Comparison of ENCODE assay signal across 7 mouse cellular contexts in genomic region chr7:30589435-30590301, GRCm38 (mm10). TPM values are rescaled to one million over a fixed set of nuclear protein-coding genes. Genes with fewer than 3 reads are reported as not detected.
DNase-seq lines count a peak whose midpoint lies in the region; ATAC-seq and TF ChIP-seq lines count a peak whose summit lies in the region.

No protein-coding gene starts in this region.

- peak; percentile 96; the same call in 1 of the 2 replicates for TF ChIP-seq CTCF in small intestine, adult 2 months (IDR thresholded peaks at IDR 0.05; ENCODE audit: extremely low read depth, insufficient read length, insufficient replicate concordance, low read depth, low read length)

- H3K36me3 ChIP-seq in embryonic facial prominence, embryonic 10.5 days (replicated peaks): peaks cover 25% of the 10 kb centered on the region
- peaks cover 18% of the 10 kb centered on the region for H3K36me3 ChIP-seq in intestine, embryonic 15.5 days
- peaks cover 12% of the 10 kb centered on the region; the same call in 1 of the 2 replicates for H3K36me3 ChIP-seq in midbrain, embryonic 11.5 days (ENCODE audit: control insufficient read depth, insufficient read depth, low read length)
- peaks cover 18% of the 10 kb centered on the region for H3K36me3 ChIP-seq in small intestine, adult 2 months (ENCODE audit: control insufficient read depth, insufficient read depth, low read length)

- peak; percentile 90 for DNase-seq in adrenal gland, postnatal 14 days
- DNase-seq in embryonic facial prominence, embryonic 10.5 days (ENCODE audit: low spot score): peak; percentile 90
- DNase-seq in gastrocnemius, postnatal 4 days (ENCODE audit: low spot score in 2 of 2): peak; percentile 68 to 87
- peak; percentile 93 for DNase-seq in left cerebral cortex, postnatal 4 days
- peak; percentile 99 for DNase-seq in midbrain, embryonic 11.5 days (ENCODE audit: low spot score, missing footprints)

- ATAC-seq in intestine, embryonic 15.5 days: peak; percentile 77
- peak; percentile 64 for ATAC-seq in midbrain, embryonic 11.5 days (ENCODE audit: low FRiP score)

- peak overlapping the region; percentile 48 for H3K9ac ChIP-seq in intestine, embryonic 15.5 days
- peak overlapping the region; percentile 71 for H3K9ac ChIP-seq in midbrain, embryonic 11.5 days (ENCODE audit: low read length)

- H3K9me3 ChIP-seq in embryonic facial prominence, embryonic 10.5 days: no peaks in the 10 kb centered on the region
- H3K9me3 ChIP-seq in intestine, embryonic 15.5 days: no peaks in the 10 kb centered on the region
- no peaks in the 10 kb centered on the region for H3K9me3 ChIP-seq in midbrain, embryonic 11.5 days (ENCODE audit: control insufficient read depth, low read length)

- peaks cover 24% of the 10 kb centered on the region for H3K4me1 ChIP-seq in embryonic facial prominence, embryonic 10.5 days
- peaks cover 37% of the 10 kb centered on the region for H3K4me1 ChIP-seq in intestine, embryonic 15.5 days (replicated peaks)
- peaks cover 17% of the 10 kb centered on the region for H3K4me1 ChIP-seq in midbrain, embryonic 11.5 days (ENCODE audit: control insufficient read depth, insufficient read depth, low read length)
- peaks cover 20% of the 10 kb centered on the region for H3K4me1 ChIP-seq in small intestine, adult 2 months (ENCODE audit: control insufficient read depth, insufficient read depth, insufficient read length, low read length)

- peak overlapping the region; percentile 99 for H3K27ac ChIP-seq in embryonic facial prominence, embryonic 10.5 days (replicated peaks)
- peak overlapping the region; percentile 88 for H3K27ac ChIP-seq in intestine, embryonic 15.5 days
- peak overlapping the region; percentile 81 for H3K27ac ChIP-seq in midbrain, embryonic 11.5 days (ENCODE audit: low read depth, low read length)
- peak overlapping the region; percentile 79 for H3K27ac ChIP-seq in small intestine, adult 2 months (ENCODE audit: insufficient read depth, low read depth, low read length)

- TF ChIP-seq POLR2A in small intestine, adult 2 months (IDR thresholded peaks at IDR 0.05; ENCODE audit: low read depth, low read length): no peak

- intact Hi-C loops in left cerebral cortex, postnatal 4 days (cut with DNase I): no loop called here

- H3K4me3 ChIP-seq in embryonic facial prominence, embryonic 10.5 days: peak overlapping the region; percentile 99
- peak overlapping the region; percentile 97 for H3K4me3 ChIP-seq in intestine, embryonic 15.5 days (replicated peaks)
- H3K4me3 ChIP-seq in midbrain, embryonic 11.5 days (ENCODE audit: low read depth, low read length): peak overlapping the region; percentile 96
- peak overlapping the region; percentile 64 for H3K4me3 ChIP-seq in small intestine, adult 2 months (ENCODE audit: low read depth, low read length)

- H3K27me3 ChIP-seq in embryonic facial prominence, embryonic 10.5 days (replicated peaks; ENCODE audit: low read depth, poor library complexity, severe bottlenecking): no peaks in the 10 kb centered on the region
- H3K27me3 ChIP-seq in intestine, embryonic 15.5 days (replicated peaks): no peaks in the 10 kb centered on the region
- H3K27me3 ChIP-seq in midbrain, embryonic 11.5 days (ENCODE audit: control insufficient read depth, insufficient read depth, low read length): no peaks in the 10 kb centered on the region
- H3K27me3 ChIP-seq in small intestine, adult 2 months (ENCODE audit: control insufficient read depth, insufficient read depth, low read length): no peaks in the 10 kb centered on the region

- WGBS in embryonic facial prominence, embryonic 10.5 days: 30% methylated on average over 40 of the region's 40 CpGs
- 20% methylated on average over 40 of the region's 40 CpGs for WGBS in intestine, embryonic 15.5 days
- WGBS in midbrain, embryonic 11.5 days: 33% methylated on average over 39 of the region's 40 CpGs
- 10% methylated on average over 40 of the region's 40 CpGs for WGBS in small intestine, adult 2 months

- peak overlapping the region; percentile 80 for H3K4me2 ChIP-seq in intestine, embryonic 15.5 days (replicated peaks)
- peak overlapping the region; percentile 77 for H3K4me2 ChIP-seq in midbrain, embryonic 11.5 days

RNA-seq across cellular contexts. Expression of gene Kmt2b, which starts 1.1 kb away (rescaled TPM):
- 45.7 and 54.0 TPM in 2 replicates for total RNA-seq in adrenal gland, postnatal 14 days (2021)
- 8.9 and 10.2 TPM in 2 replicates for polyA plus RNA-seq in embryonic facial prominence, embryonic 10.5 days (2016; fragmentation: Nextera tagmentation; extraction: Ambion mirVana)
- total RNA-seq in gastrocnemius, postnatal 4 days (2021): 10 to 100 TPM; 34.0 to 34.2 TPM
- 6.5 and 7.2 TPM in 2 replicates for polyA plus RNA-seq in intestine, embryonic 15.5 days (2015; fragmentation: Nextera tagmentation; extraction: Ambion mirVana)
- total RNA-seq in left cerebral cortex, postnatal 4 days (2021): 10 to 100 TPM; 69.9 to 79.7 TPM
- polyA plus RNA-seq in midbrain, embryonic 11.5 days (2014; fragmentation: Nextera tagmentation; extraction: Ambion mirVana): 10.3 and 10.7 TPM in 2 replicates
- polyA plus RNA-seq in small intestine, adult 2 months (2012; rRNA removed): 21.4 and 38.1 TPM in 2 replicates

RNA-seq across cellular contexts. Expression of gene Zbtb32, which starts 9.0 kb away (rescaled TPM):
- 0.85 and 1.1 TPM in 2 replicates for total RNA-seq in adrenal gland, postnatal 14 days (2021)
- polyA plus RNA-seq in embryonic facial prominence, embryonic 10.5 days (2016; fragmentation: Nextera tagmentation; extraction: Ambion mirVana): 0.41 TPM in 1 of 2 replicates, not detected in the other
- total RNA-seq in gastrocnemius, postnatal 4 days (2021): not detected
- polyA plus RNA-seq in intestine, embryonic 15.5 days (2015; fragmentation: Nextera tagmentation; extraction: Ambion mirVana): 0.87 and 1.6 TPM in 2 replicates
- total RNA-seq in left cerebral cortex, postnatal 4 days (2021): not detected
- polyA plus RNA-seq in midbrain, embryonic 11.5 days (2014; fragmentation: Nextera tagmentation; extraction: Ambion mirVana): 0.21 and 0.25 TPM in 2 replicates
- 0.52 and 1.6 TPM in 2 replicates for polyA plus RNA-seq in small intestine, adult 2 months (2012; rRNA removed)

RNA-seq across cellular contexts. Expression of gene Upk1a, which starts 23.0 kb away (rescaled TPM):
- total RNA-seq in adrenal gland, postnatal 14 days (2021): 0.22 and 0.45 TPM in 2 replicates
- polyA plus RNA-seq in embryonic facial prominence, embryonic 10.5 days (2016; fragmentation: Nextera tagmentation; extraction: Ambion mirVana): 0.54 and 1.0 TPM in 2 replicates
- total RNA-seq in gastrocnemius, postnatal 4 days (2021): under 1 TPM; 0.32 to 0.67 TPM
- 8.5 and 10.0 TPM in 2 replicates for polyA plus RNA-seq in intestine, embryonic 15.5 days (2015; fragmentation: Nextera tagmentation; extraction: Ambion mirVana)
- under 1 TPM; 0.24 to 0.54 TPM for total RNA-seq in left cerebral cortex, postnatal 4 days (2021)
- 0.67 and 1.0 TPM in 2 replicates for polyA plus RNA-seq in midbrain, embryonic 11.5 days (2014; fragmentation: Nextera tagmentation; extraction: Ambion mirVana)
- 7.6 and 8.2 TPM in 2 replicates for polyA plus RNA-seq in small intestine, adult 2 months (2012; rRNA removed)

RNA-seq across cellular contexts. Expression of gene Igflr1, which starts 24.4 kb away (rescaled TPM):
- total RNA-seq in adrenal gland, postnatal 14 days (2021): 5.1 and 7.8 TPM in 2 replicates
- polyA plus RNA-seq in embryonic facial prominence, embryonic 10.5 days (2016; fragmentation: Nextera tagmentation; extraction: Ambion mirVana): 2.8 and 4.6 TPM in 2 replicates
- 1 to 10 TPM; 1.5 to 1.7 TPM for total RNA-seq in gastrocnemius, postnatal 4 days (2021)
- polyA plus RNA-seq in intestine, embryonic 15.5 days (2015; fragmentation: Nextera tagmentation; extraction: Ambion mirVana): 2.2 and 2.9 TPM in 2 replicates
- 1 to 10 TPM; 3.1 to 3.6 TPM for total RNA-seq in left cerebral cortex, postnatal 4 days (2021)
- polyA plus RNA-seq in midbrain, embryonic 11.5 days (2014; fragmentation: Nextera tagmentation; extraction: Ambion mirVana): 4.0 and 4.1 TPM in 2 replicates
- polyA plus RNA-seq in small intestine, adult 2 months (2012; rRNA removed): 7.3 and 11.4 TPM in 2 replicates

RNA-seq across cellular contexts. Expression of gene Psenen, which starts 26.2 kb away (rescaled TPM):
- 117 and 125 TPM in 2 replicates for total RNA-seq in adrenal gland, postnatal 14 days (2021)
- 112 and 118 TPM in 2 replicates for polyA plus RNA-seq in embryonic facial prominence, embryonic 10.5 days (2016; fragmentation: Nextera tagmentation; extraction: Ambion mirVana)
- total RNA-seq in gastrocnemius, postnatal 4 days (2021): 100 to 1,000 TPM in 1 of 2 experiments, 10 to 100 TPM in 1; 87.0 to 103 TPM
- 148 and 151 TPM in 2 replicates for polyA plus RNA-seq in intestine, embryonic 15.5 days (2015; fragmentation: Nextera tagmentation; extraction: Ambion mirVana)
- total RNA-seq in left cerebral cortex, postnatal 4 days (2021): 10 to 100 TPM; 78.5 to 81.4 TPM
- polyA plus RNA-seq in midbrain, embryonic 11.5 days (2014; fragmentation: Nextera tagmentation; extraction: Ambion mirVana): 98.0 and 110 TPM in 2 replicates
- 69.3 and 131 TPM in 2 replicates for polyA plus RNA-seq in small intestine, adult 2 months (2012; rRNA removed)

Comparison
In these comparisons a context has a peak if more than half of its experiments do, and no peak if none do; other contexts are left out.
1. Peak in every context shown above with its lines: DNase-seq, ATAC-seq, H3K4me3 ChIP-seq and H3K27ac ChIP-seq.